Mouse (Mus musculus): ENCODE results near the gene Clmn. TPM values are rescaled to one million over a fixed set of nuclear protein-coding genes. Genes with fewer than 3 reads are reported as not detected.

Gene Clmn
- polyA plus RNA-seq, 1 experiment, result 0.13 TPM

DNA sequence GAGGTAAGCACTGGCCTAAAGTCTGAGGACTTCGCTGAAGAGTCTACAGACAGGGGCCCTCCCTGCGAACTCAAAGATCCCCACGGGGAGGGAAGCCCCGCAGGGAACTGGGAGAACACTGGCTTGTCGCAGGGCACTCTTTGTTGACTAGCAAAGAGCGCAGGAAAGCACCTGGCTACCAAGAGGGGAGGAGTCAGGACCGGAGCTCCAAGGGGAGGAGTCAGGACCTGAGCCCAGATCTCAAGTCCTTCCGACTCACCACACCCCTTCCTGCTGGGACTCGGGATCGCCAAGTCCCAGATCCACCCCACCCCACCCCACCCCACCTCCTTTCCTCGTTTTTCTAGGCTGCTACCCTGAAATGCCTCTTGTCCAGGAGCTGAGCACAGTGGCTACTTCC is 19.2 kb downstream of the Clmn start:
- WGBS, result 21% methylated on average over 11 of the region's 11 CpGs
- no peaks in the 10 kb centered on the region for H3K27me3 ChIP-seq (ENCODE audit: control insufficient read depth, insufficient read depth, low read length)
- no peak for DNase-seq (ENCODE audit: low read depth in 1 of 2, low spot score in 2 of 2)
- no peak overlapping the region for H3K4me3 ChIP-seq (ENCODE audit: extremely low read depth, insufficient read depth, insufficient read length)
- no peaks in the 10 kb centered on the region for H3K36me3 ChIP-seq (ENCODE audit: control insufficient read depth, insufficient read depth, low read length)
- H3K4me1 ChIP-seq (ENCODE audit: control insufficient read depth, insufficient read depth, insufficient read length), result no peaks in the 10 kb centered on the region
- no peak for TF ChIP-seq POLR2A (IDR thresholded peaks at IDR 0.05; ENCODE audit: low read depth, low read length)
- no peak overlapping the region for H3K27ac ChIP-seq (ENCODE audit: insufficient read depth, low read length)

DNA sequence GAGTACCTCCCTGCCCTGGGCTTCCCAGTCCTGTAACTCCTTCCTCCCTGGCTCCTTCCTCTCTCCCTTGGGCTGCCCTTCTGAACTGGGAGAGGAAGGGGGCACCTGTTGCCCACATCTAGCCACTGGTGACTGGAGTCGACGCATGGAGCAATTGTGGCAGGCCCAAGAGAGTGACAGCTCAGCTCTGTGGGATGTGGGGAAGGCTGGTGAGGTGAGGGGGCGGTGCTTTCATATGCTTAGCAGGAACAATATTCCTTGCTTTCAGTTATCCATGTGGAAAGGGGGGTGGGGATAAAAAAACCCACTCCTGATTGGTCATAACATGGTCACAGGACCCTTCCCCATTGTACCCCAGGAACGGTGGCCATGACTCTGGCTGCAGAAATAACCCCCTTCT is 19.9 kb downstream of the Clmn start:
- no peaks in the 10 kb centered on the region for H3K4me1 ChIP-seq (ENCODE audit: control insufficient read depth, insufficient read depth, insufficient read length)
- H3K27me3 ChIP-seq (ENCODE audit: control insufficient read depth, insufficient read depth, low read length), result no peaks in the 10 kb centered on the region
- H3K36me3 ChIP-seq (ENCODE audit: control insufficient read depth, insufficient read depth, low read length), result no peaks in the 10 kb centered on the region
- DNase-seq (ENCODE audit: low read depth in 1 of 2, low spot score in 2 of 2), result no peak
- no peak overlapping the region for H3K27ac ChIP-seq (ENCODE audit: insufficient read depth, low read length)
- TF ChIP-seq POLR2A (IDR thresholded peaks at IDR 0.05; ENCODE audit: low read depth, low read length) (no peak), CTCF (IDR thresholded peaks at IDR 0.05; ENCODE audit: extremely low read depth, insufficient read depth, insufficient read length, insufficient replicate concordance) (no peak)
- no peak overlapping the region for H3K4me3 ChIP-seq (ENCODE audit: extremely low read depth, insufficient read depth, insufficient read length)
- 88% methylated on average over 4 of the region's 4 CpGs for WGBS

DNA sequence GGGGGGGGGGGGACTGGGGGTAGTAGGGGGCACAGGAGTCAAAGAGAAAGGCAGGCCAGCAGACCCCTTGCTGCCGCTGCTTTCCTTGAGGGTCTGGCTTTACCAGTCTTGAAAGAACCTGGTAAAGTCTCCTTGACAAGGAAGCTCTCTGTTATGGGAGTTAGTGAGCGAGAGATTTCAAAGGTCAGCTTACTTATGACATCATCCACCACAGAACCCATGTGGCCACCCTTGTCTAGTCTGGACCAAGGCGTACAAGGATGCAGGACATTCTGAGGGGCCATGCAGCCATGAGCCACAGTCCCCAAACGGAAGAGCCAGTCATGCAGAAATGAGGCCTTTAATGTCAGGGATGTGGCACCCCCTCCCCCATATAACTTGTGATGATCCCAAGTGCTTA is 20.6 kb downstream of the Clmn start:
- no peaks in the 10 kb centered on the region for H3K4me1 ChIP-seq (ENCODE audit: control insufficient read depth, insufficient read depth, insufficient read length)
- no peak for DNase-seq (ENCODE audit: low read depth in 1 of 2, low spot score in 2 of 2)
- 92% methylated on average over 4 of the region's 4 CpGs for WGBS
- H3K36me3 ChIP-seq (ENCODE audit: control insufficient read depth, insufficient read depth, low read length), result no peaks in the 10 kb centered on the region
- no peaks in the 10 kb centered on the region for H3K27me3 ChIP-seq (ENCODE audit: control insufficient read depth, insufficient read depth, low read length)
- H3K4me3 ChIP-seq (ENCODE audit: extremely low read depth, insufficient read depth, insufficient read length), result no peak overlapping the region
- H3K27ac ChIP-seq (ENCODE audit: insufficient read depth, low read length), result no peak overlapping the region
- TF ChIP-seq CTCF (IDR thresholded peaks at IDR 0.05; ENCODE audit: extremely low read depth, insufficient read depth, insufficient read length, insufficient replicate concordance), result no peak
- TF ChIP-seq POLR2A (IDR thresholded peaks at IDR 0.05; ENCODE audit: low read depth, low read length), result no peak

DNA sequence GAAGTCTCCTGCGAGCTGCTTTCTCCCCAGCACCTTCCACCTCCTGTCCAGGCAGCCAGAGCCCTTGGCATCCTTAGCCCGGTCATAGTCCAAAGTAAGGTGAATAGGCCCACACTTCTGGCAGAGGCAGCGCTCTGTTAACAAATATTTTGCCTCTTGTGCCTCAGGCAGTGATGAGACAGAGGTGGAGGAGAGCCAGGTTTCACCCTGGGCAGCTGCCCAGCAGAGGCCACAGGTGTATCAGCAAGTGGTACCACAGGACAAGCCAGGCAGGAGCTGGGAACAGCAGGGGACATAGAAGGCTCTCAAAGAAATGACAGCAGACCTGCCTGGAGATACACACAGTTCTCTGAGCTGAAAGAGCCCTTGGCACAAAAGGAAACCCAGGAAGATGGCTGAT is 23.6 kb downstream of the Clmn start:
- H3K27me3 ChIP-seq (ENCODE audit: control insufficient read depth, insufficient read depth, low read length), result no peaks in the 10 kb centered on the region
- H3K4me1 ChIP-seq (ENCODE audit: control insufficient read depth, insufficient read depth, insufficient read length), result no peaks in the 10 kb centered on the region
- no peak overlapping the region for H3K27ac ChIP-seq (ENCODE audit: insufficient read depth, low read length)
- WGBS, result 93% methylated on average over 3 of the region's 3 CpGs
- no peak overlapping the region for H3K4me3 ChIP-seq (ENCODE audit: extremely low read depth, insufficient read depth, insufficient read length)
- TF ChIP-seq CTCF (IDR thresholded peaks at IDR 0.05; ENCODE audit: extremely low read depth, insufficient read depth, insufficient read length, insufficient replicate concordance), result no peak
- TF ChIP-seq POLR2A (IDR thresholded peaks at IDR 0.05; ENCODE audit: low read depth, low read length), result no peak
- H3K36me3 ChIP-seq (ENCODE audit: control insufficient read depth, insufficient read depth, low read length), result no peaks in the 10 kb centered on the region
- no peak for DNase-seq (ENCODE audit: low read depth in 1 of 2, low spot score in 2 of 2)

DNA sequence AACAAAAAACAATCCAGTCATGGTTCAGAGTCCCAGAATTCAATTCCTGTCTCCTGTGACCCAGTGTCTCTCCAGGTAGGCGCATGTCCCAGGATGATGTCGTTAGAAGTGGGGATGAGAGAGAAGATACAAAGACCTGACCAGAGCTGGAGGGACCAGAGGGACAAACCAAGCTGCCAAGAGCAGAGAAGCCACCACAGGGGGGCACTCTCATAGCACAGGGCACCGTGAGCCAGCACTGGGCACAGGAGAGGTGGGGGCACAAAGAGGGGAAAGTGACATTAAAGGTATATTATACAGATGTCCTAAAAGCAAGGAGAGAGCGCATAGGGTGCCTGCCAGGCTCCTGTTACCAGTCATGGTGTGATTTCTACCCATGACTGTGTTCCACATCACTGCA is 25.9 kb downstream of the Clmn start:
- WGBS, result 65% methylated on average over 4 of the region's 4 CpGs
- TF ChIP-seq POLR2A (IDR thresholded peaks at IDR 0.05; ENCODE audit: low read depth, low read length) (no peak), CTCF (IDR thresholded peaks at IDR 0.05; ENCODE audit: extremely low read depth, insufficient read depth, insufficient read length, insufficient replicate concordance) (no peak)
- no peak for DNase-seq (ENCODE audit: low read depth in 1 of 2, low spot score in 2 of 2)
- Histone ChIP-seq H3K27me3 (ENCODE audit: control insufficient read depth, insufficient read depth, low read length) (no peaks in the 10 kb centered on the region), H3K4me3 (ENCODE audit: extremely low read depth, insufficient read depth, insufficient read length) (no peak overlapping the region), H3K36me3 (ENCODE audit: control insufficient read depth, insufficient read depth, low read length) (no peaks in the 10 kb centered on the region), H3K27ac (ENCODE audit: insufficient read depth, low read length) (no peak overlapping the region), H3K4me1 (ENCODE audit: control insufficient read depth, insufficient read depth, insufficient read length) (no peaks in the 10 kb centered on the region)

DNA sequence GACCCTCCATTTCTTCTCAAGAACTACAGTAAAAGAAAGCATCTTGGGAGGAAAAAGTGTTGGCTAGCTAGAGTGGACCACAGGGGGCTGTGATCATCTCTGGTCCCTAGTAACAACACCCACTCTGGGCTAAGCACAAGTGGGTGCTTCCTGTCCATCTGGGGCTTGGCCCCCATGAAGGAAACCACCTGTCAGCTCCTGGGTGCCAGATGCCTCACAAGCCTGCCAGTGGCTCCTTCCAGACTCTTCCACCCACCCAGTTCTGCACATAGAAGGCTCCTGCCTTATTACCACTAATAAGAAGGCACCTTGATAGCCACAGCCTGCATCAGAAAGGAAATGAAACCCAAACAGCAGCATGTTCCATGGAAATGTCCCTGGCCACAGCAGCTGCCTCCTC is 26.4 kb downstream of the Clmn start:
- no peaks in the 10 kb centered on the region for H3K4me1 ChIP-seq (ENCODE audit: control insufficient read depth, insufficient read depth, insufficient read length)
- H3K36me3 ChIP-seq (ENCODE audit: control insufficient read depth, insufficient read depth, low read length), result no peaks in the 10 kb centered on the region
- no peaks in the 10 kb centered on the region for H3K27me3 ChIP-seq (ENCODE audit: control insufficient read depth, insufficient read depth, low read length)
- TF ChIP-seq CTCF (IDR thresholded peaks at IDR 0.05; ENCODE audit: extremely low read depth, insufficient read depth, insufficient read length, insufficient replicate concordance) (no peak), POLR2A (IDR thresholded peaks at IDR 0.05; ENCODE audit: low read depth, low read length) (no peak)
- H3K4me3 ChIP-seq (ENCODE audit: extremely low read depth, insufficient read depth, insufficient read length), result no peak overlapping the region
- no peak for DNase-seq (ENCODE audit: low read depth in 1 of 2, low spot score in 2 of 2)
- H3K27ac ChIP-seq (ENCODE audit: insufficient read depth, low read length), result no peak overlapping the region

DNA sequence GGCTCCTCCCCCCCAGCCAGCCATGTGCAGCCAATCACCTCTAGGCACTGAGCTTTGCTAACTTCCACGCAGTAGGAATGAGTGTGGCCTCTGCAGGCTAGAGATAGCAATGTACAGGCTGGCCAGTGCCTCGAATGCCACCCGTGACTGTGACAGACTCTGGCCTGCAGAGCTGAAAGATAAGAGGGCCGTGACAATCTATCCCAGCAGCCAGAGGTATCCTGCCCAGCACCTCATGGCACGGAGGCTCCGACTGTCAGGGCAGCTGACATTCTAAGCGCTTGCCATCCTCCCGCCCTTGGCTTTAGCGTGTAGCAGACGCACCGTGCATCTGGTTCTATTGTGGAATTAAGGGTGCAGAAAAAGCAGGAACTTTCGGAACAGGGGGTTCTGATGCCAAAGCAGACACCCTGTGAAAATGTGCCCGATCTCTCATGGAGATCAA is 26.9 kb downstream of the Clmn start:
- no peaks in the 10 kb centered on the region for H3K36me3 ChIP-seq (ENCODE audit: control insufficient read depth, insufficient read depth, low read length)
- no peak overlapping the region for H3K27ac ChIP-seq (ENCODE audit: insufficient read depth, low read length)
- TF ChIP-seq POLR2A (IDR thresholded peaks at IDR 0.05; ENCODE audit: low read depth, low read length) (no peak), CTCF (IDR thresholded peaks at IDR 0.05; ENCODE audit: extremely low read depth, insufficient read depth, insufficient read length, insufficient replicate concordance) (no peak)
- WGBS, result 72% methylated on average over 13 of the region's 13 CpGs
- H3K27me3 ChIP-seq (ENCODE audit: control insufficient read depth, insufficient read depth, low read length), result no peaks in the 10 kb centered on the region
- no peaks in the 10 kb centered on the region for H3K4me1 ChIP-seq (ENCODE audit: control insufficient read depth, insufficient read depth, insufficient read length)
- no peak for DNase-seq (ENCODE audit: low read depth in 1 of 2, low spot score in 2 of 2)
- H3K4me3 ChIP-seq (ENCODE audit: extremely low read depth, insufficient read depth, insufficient read length), result no peak overlapping the region

Data from spleen, adult 2 months (tissue).